Mouse (Mus musculus) hindbrain, embryonic 14.5 days (tissue): ENCODE data around the gene Plekhh2. TPM values are rescaled to one million over a fixed set of nuclear protein-coding genes. Genes with fewer than 3 reads are reported as not detected.
A peak's percentile ranks its signal among the peaks of the same experiment; 100 is the strongest.

Experiments used
- ATAC-seq: fragments of 200-750 bp; cut with Nextera tagmentation; 2 replicates; pipeline ENCODE4 v1.8.0; 2017; ENCODE audit warnings: moderate number of reproducible peaks, mild to moderate bottlenecking, moderate TSS enrichment, moderate library complexity; ENCODE audit not compliant: low FRiP score
- DNase-seq: peaks from one replicate; pipeline ENCODE4 v3.0.0-alpha.2; 2015; ENCODE audit warnings: low spot score
- H3K27ac ChIP-seq: fragments of 300-500 bp; sonication (generic); 2 replicates; pipeline ENCODE4 v1.5.1; 2014; ENCODE audit warnings: mild to moderate bottlenecking, moderate library complexity
- H3K27me3 ChIP-seq: fragments of 300-500 bp; sonication (generic); 2 replicates; pipeline ENCODE4 v1.6.1; 2014; ENCODE audit warnings: mild to moderate bottlenecking, low read length, mixed read lengths; ENCODE audit not compliant: control insufficient read depth, insufficient read depth
- H3K36me3 ChIP-seq: fragments of 300-500 bp; sonication (generic); replicated peaks from 2 replicates; pipeline ENCODE4 v1.6.1; 2014; ENCODE audit not compliant: control insufficient read depth, insufficient read depth
- H3K4me1 ChIP-seq: fragments of 300-500 bp; sonication (generic); replicated peaks from 2 replicates; pipeline ENCODE4 v1.6.1; 2014; ENCODE audit warnings: antibody characterized with exemption, low read length, mixed read lengths; ENCODE audit not compliant: control insufficient read depth, insufficient read depth
- H3K4me2 ChIP-seq: fragments of 300-500 bp; sonication (generic); replicated peaks from 2 replicates; pipeline ENCODE4 v1.6.1; 2014; ENCODE audit warnings: mild to moderate bottlenecking, moderate library complexity
- H3K4me3 ChIP-seq: fragments of 300-500 bp; sonication (generic); replicated peaks from 2 replicates; pipeline ENCODE4 v1.5.1; 2014; ENCODE audit warnings: mild to moderate bottlenecking, low read length
- H3K9ac ChIP-seq: fragments of 300-500 bp; sonication (generic); 2 replicates; pipeline ENCODE4 v1.6.1; 2014
- H3K9me3 ChIP-seq: fragments of 300-500 bp; sonication (generic); 2 replicates; pipeline ENCODE4 v1.6.1; 2016; ENCODE audit warnings: low read length; ENCODE audit not compliant: control insufficient read depth
- WGBS: fragments of 180-500 bp; shearing (Covaris S2); extraction: QIAGEN DNeasy Blood & Tissue Kit; methylation state at CpG from one replicate; pipeline ENCODE4 v1.1.7; 2014; 5-methylcytosine and 5-hydroxymethylcytosine counted together
- polyA plus RNA-seq: library from polyadenylated mRNA; unstranded; fragments of >200 nt; fragmentation: Nextera tagmentation; extraction: Ambion mirVana; gene quantifications from 2 replicates; pipeline ENCODE4 v1.2.1, GENCODE M21; 2014

Gene Plekhh2
- polyA plus RNA-seq, 1 experiment from 2014 or later = 2.6 TPM

DNA sequence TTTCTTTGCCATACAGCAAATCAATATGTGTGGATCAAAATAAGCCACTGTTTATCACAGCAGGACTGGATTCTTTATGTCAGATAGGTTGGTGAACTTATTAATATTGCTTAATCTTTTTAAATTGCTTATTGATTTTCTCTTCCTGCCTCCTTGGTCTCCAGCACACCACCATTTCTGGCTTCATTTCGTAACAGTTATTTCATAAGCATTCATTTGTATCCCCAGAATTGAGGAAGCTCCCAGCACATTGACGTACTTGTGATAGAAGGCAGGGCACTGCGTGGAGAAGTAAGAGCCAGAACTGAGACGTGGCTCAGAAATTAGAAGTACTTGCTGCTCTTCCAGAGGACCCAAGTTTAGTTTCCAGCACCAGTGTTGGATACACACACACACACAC lies 135.9 kb downstream of the Plekhh2 start:
- Histone ChIP-seq H3K9me3 (no peaks in the 10 kb centered on the region), H3K36me3 (no peaks in the 10 kb centered on the region), H3K4me3 (no peak overlapping the region), H3K4me2 (no peak overlapping the region), H3K27me3 (no peaks in the 10 kb centered on the region), H3K9ac (no peak overlapping the region), H3K4me1 (no peaks in the 10 kb centered on the region), H3K27ac (no peak overlapping the region)
- DNase-seq (no peak), ATAC-seq (no peak)
- WGBS = 85% methylated on average over 4 of the region's 4 CpGs

DNA sequence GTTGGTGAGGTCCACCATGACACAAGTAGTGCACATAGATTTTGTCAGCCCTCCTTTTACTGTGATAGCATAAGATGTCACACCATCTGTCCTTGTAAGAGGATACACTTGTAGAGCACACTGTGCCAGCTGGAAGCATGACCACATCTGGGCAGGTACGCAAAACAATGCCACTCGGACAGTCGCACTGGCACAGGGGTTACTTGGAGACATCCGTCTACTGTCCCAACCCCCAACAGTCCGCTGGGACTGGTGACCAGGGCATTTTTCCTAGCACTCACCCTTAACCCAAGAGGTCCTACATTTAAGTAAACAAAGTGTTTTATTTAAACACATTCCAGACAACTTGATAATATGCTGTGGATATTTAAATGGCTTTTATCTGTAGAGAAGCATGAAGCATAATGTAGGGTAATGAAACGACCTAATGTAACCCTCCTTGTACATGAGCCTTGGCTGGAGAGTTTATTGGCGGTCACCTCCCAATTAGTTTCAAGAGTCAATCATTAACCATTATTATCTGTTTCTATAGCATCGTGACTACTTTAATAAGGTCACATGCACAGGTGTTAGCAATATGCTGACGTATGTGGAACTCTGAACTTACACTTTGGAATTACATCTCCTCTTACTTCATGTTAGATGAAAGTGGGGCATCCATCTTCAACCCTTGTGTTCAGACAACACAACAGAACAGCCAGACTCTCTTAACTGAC lies 138.8 kb downstream of the Plekhh2 start:
- H3K4me1 ChIP-seq = no peaks in the 10 kb centered on the region
- H3K36me3 ChIP-seq = no peaks in the 10 kb centered on the region
- no peak overlapping the region for H3K4me2 ChIP-seq
- no peak overlapping the region for H3K4me3 ChIP-seq
- no peaks in the 10 kb centered on the region for H3K9me3 ChIP-seq
- DNase-seq = no peak
- WGBS = 90% methylated on average over 9 of the region's 9 CpGs
- no peak overlapping the region for H3K9ac ChIP-seq
- no peak overlapping the region for H3K27ac ChIP-seq
- no peaks in the 10 kb centered on the region for H3K27me3 ChIP-seq
- ATAC-seq = no peak

DNA sequence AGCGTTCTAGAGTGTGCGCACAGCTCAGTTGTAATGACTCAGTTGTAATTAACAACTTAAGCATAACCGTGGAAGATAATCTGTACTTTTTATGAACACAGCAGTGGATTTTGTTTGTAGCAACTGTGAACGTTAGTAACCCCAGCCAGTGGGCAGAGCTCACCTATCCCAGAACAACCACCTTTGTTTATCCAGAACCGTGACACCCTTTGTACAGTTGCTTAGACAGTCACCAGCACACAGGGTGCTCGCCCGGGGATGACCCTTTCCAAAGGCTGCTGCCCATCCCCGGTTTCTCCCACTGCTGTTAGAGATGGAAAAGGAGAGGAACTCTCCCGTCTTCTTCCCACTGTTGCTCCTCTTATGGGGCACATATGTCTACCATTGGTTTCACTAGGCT lies 141.8 kb downstream of the Plekhh2 start:
- DNase-seq = no peak
- WGBS = 91% methylated on average over 9 of the region's 9 CpGs
- no peak overlapping the region for H3K9ac ChIP-seq
- no peak for ATAC-seq
- H3K4me2 ChIP-seq = no peak overlapping the region
- H3K27me3 ChIP-seq = no peaks in the 10 kb centered on the region
- H3K4me1 ChIP-seq = peaks cover 9% of the 10 kb centered on the region
- H3K4me3 ChIP-seq = no peak overlapping the region
- no peaks in the 10 kb centered on the region for H3K36me3 ChIP-seq
- no peaks in the 10 kb centered on the region for H3K9me3 ChIP-seq
- no peak overlapping the region for H3K27ac ChIP-seq

DNA sequence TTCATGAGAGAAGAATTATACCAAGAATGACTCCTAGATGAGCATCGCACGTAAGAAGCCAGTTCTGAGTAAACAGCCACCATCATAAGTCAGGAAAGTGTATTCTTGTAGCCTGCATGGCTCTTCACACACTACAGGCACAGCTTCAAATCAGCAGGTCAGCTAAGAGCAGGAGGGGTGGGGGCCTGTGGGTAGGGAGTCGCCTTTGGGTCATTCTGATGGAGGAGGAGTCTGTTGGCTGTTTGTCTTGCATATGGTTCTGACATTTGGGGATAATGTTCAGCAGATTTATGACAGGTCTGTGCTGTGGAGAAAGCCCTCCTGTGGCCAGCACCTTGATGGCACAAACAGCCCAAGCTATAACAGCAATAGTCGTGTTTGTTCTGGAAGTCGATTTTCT lies 144.5 kb downstream of the Plekhh2 start:
- ATAC-seq = no peak
- peak overlapping the region; percentile 15; the same call in 1 of the 2 replicates for H3K4me2 ChIP-seq
- no peaks in the 10 kb centered on the region for H3K36me3 ChIP-seq
- peak; percentile 24 for DNase-seq
- no peak overlapping the region for H3K4me3 ChIP-seq
- 52% methylated on average over 5 of the region's 5 CpGs for WGBS
- no peaks in the 10 kb centered on the region for H3K27me3 ChIP-seq
- H3K9ac ChIP-seq = no peak overlapping the region
- peak overlapping the region; percentile 33; the same call in 1 of the 2 replicates for H3K27ac ChIP-seq
- no peaks in the 10 kb centered on the region for H3K9me3 ChIP-seq
- H3K4me1 ChIP-seq = peaks cover 9% of the 10 kb centered on the region

DNA sequence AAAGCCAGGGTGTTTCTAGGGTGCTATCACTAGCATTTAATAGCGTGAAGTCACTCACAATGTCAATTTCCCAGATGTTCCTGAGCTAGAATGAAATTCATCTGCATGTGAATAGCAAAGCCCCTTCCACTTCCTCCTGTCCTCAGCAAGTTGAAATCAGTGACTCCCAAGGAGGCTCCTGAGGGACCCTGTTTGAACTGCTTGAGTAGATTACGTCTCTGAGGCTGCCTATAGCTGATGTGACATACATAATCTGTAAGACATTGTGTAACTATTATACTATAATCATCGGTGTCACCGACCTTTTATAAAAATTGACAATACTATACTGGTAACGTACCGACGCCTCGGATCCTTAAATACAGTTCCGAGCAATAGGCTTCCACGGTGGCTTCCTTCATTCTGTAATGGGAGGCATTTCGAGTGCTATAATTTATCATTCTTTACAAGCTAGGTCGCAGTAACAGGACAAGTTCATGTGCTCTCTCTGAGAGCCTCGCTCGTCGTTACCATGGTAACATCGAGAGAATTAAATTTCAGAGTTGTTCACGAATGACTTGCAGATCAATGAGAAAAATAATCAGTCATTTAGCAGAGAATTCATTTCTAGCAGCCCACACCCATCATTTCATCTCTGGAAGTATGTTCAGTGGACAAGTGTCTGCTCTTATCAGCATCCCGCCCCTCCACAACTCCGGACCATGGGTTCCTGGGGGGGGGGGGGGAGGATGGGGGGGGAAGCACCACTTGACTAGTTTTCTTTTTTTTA lies 145.1 kb downstream of the Plekhh2 start:
- Histone ChIP-seq H3K4me3 (no peak overlapping the region), H3K9me3 (no peaks in the 10 kb centered on the region), H3K4me2 (peak overlapping the region; percentile 15; the same call in 1 of the 2 replicates), H3K27ac (peak overlapping the region; percentile 43; the same call in 1 of the 2 replicates), H3K27me3 (no peaks in the 10 kb centered on the region), H3K36me3 (no peaks in the 10 kb centered on the region), H3K9ac (no peak overlapping the region), H3K4me1 (peaks cover 9% of the 10 kb centered on the region)
- 25% methylated on average over 17 of the region's 19 CpGs for WGBS
- ATAC-seq (peak; percentile 69), DNase-seq (peak; percentile 60)

DNA sequence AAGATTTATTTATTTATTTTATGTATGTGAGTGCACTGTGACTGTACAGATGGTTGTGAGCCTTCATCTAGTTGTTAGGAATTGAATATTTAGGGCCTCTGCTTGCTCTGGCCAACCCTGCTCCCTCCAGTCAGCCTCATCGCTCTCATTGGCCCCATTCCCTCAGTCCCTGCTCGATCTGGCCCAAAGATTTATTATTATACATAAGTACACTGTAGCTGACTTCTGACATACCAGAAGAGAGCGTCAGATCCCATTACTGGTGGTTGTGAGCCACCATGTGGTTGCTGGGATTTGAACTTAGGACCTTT lies 145.7 kb downstream of the Plekhh2 start:
- H3K27me3 ChIP-seq = no peaks in the 10 kb centered on the region
- WGBS = 76% methylated on average over 3 of the region's 3 CpGs
- peak overlapping the region; percentile 43; the same call in 1 of the 2 replicates for H3K27ac ChIP-seq
- ATAC-seq = peak; percentile 41; the same call in 1 of the 2 replicates
- H3K9me3 ChIP-seq = no peaks in the 10 kb centered on the region
- H3K4me2 ChIP-seq = no peak overlapping the region
- peaks cover 9% of the 10 kb centered on the region for H3K4me1 ChIP-seq
- no peak overlapping the region for H3K9ac ChIP-seq
- H3K4me3 ChIP-seq = no peak overlapping the region
- H3K36me3 ChIP-seq = no peaks in the 10 kb centered on the region
- DNase-seq = no peak

DNA sequence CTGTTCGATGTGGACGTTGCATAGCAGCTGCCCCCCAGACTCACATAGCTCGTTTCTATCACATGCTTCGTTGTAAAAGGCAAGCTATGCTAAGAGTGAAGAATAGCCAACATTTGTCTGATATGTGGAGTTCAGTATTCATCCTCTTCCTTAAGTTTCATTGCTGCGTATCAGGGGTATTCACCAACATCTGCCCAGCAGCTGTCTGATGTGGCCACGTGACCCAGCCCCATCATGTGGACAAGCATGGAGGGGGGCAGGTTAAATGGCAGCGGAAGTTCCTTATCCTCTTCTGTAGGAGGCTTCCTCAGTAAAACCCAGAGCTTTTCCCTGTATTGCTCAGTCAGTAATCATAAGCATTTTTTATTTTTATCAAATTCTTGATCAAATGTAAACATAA lies 146.1 kb downstream of the Plekhh2 start:
- no peaks in the 10 kb centered on the region for H3K9me3 ChIP-seq
- ATAC-seq = no peak
- H3K9ac ChIP-seq = no peak overlapping the region
- H3K36me3 ChIP-seq = no peaks in the 10 kb centered on the region
- no peak for DNase-seq
- WGBS = 73% methylated on average over 7 of the region's 7 CpGs
- H3K4me1 ChIP-seq = peaks cover 9% of the 10 kb centered on the region
- H3K4me2 ChIP-seq = no peak overlapping the region
- H3K27me3 ChIP-seq = no peaks in the 10 kb centered on the region
- H3K4me3 ChIP-seq = no peak overlapping the region
- peak overlapping the region; percentile 43; the same call in 1 of the 2 replicates for H3K27ac ChIP-seq

DNA sequence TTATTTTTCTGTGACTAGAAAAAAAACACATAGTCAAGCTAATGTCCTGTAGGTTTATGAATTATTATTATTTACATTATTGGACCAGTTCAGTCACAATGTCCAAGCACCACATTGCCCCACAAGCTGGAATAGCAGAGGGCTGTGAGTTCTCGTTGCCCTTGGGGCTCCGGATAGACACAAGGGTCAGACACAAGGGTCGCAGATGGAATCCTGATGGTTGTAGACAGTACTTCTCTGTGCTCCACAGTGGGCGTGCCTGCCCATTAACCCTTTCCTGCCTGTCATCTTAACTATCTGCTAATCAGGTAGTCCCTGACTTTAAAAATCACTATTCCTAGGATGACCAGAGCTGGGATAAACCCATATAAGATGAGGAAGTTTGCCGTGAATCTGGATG lies 146.5 kb downstream of the Plekhh2 start:
- peaks cover 9% of the 10 kb centered on the region for H3K4me1 ChIP-seq
- DNase-seq = peak; percentile 29
- no peak overlapping the region for H3K27ac ChIP-seq
- no peak overlapping the region for H3K9ac ChIP-seq
- no peak overlapping the region for H3K4me2 ChIP-seq
- no peaks in the 10 kb centered on the region for H3K9me3 ChIP-seq
- 42% methylated on average over 5 of the region's 5 CpGs for WGBS
- H3K27me3 ChIP-seq = no peaks in the 10 kb centered on the region
- no peaks in the 10 kb centered on the region for H3K36me3 ChIP-seq
- no peak overlapping the region for H3K4me3 ChIP-seq
- ATAC-seq = no peak

DNA sequence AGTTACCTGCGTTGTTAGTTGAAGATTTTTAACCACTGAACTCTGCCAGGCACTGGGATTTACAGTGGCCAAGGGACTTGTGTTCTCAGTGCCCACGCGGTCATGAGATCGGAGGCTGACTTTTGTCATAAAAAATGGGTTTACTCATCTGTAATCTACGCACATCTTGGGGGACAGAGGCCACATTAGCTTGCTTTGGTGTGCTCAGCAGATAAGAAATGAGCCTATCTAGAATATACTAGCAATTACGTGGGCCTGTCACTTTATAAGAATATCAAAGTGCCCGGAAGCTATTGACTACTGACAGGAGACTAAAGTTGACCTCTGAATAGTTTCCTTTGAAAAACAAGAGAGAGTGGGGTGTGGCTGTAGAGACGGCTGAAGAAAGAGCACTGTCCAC lies 147.3 kb downstream of the Plekhh2 start:
- H3K4me1 ChIP-seq = peaks cover 9% of the 10 kb centered on the region
- H3K9me3 ChIP-seq = no peaks in the 10 kb centered on the region
- no peaks in the 10 kb centered on the region for H3K27me3 ChIP-seq
- no peak overlapping the region for H3K4me2 ChIP-seq
- H3K9ac ChIP-seq = no peak overlapping the region
- ATAC-seq (no peak), DNase-seq (no peak)
- H3K36me3 ChIP-seq = no peaks in the 10 kb centered on the region
- 75% methylated on average over 8 of the region's 8 CpGs for WGBS
- H3K27ac ChIP-seq = no peak overlapping the region
- no peak overlapping the region for H3K4me3 ChIP-seq
